Mouse (Mus musculus): ENCODE measurements around the gene Kcnrg. TPM values are rescaled to one million over a fixed set of nuclear protein-coding genes. Genes with fewer than 3 reads are reported as not detected.

The Kcnrg gene
- polyA plus RNA-seq (2014; fragmentation: Illumina TruSeq; extraction: RNeasy Lipid Tissue Mini Kit (QIAGEN cat#74804); ENCODE audit: insufficient read depth, low read depth, low replicate concordance) = 5.0 TPM

GRCm38 (mm10) chr14:61607157-61607556, at the start of gene Kcnrg:
Gene Kcnrg (plus strand): TSS chr14:61607457.

GRCm38 (mm10) chr14:61597968-61598367, 9.3 kb upstream of the Kcnrg start, which contains the start of gene Trim13:
Gene Trim13 (plus strand): TSS chr14:61598247.

Other genes starting within 250 kb of the Kcnrg start
- 3.0 TPM for gene Ebpl, start 247.0 kb upstream of the Kcnrg start, polyA plus RNA-seq (2014; fragmentation: Illumina TruSeq; extraction: RNeasy Lipid Tissue Mini Kit (QIAGEN cat#74804); ENCODE audit: insufficient read depth, low read depth, low replicate concordance)
- 11.0 TPM for gene Kpna3, start 167.6 kb upstream of the Kcnrg start, polyA plus RNA-seq (2014; fragmentation: Illumina TruSeq; extraction: RNeasy Lipid Tissue Mini Kit (QIAGEN cat#74804); ENCODE audit: insufficient read depth, low read depth, low replicate concordance)
- 24.1 TPM for gene Spryd7, start 50.6 kb upstream of the Kcnrg start, polyA plus RNA-seq (2014; fragmentation: Illumina TruSeq; extraction: RNeasy Lipid Tissue Mini Kit (QIAGEN cat#74804); ENCODE audit: insufficient read depth, low read depth, low replicate concordance)
- gene Trim13, start 9.2 kb upstream of the Kcnrg start, polyA plus RNA-seq (2014; fragmentation: Illumina TruSeq; extraction: RNeasy Lipid Tissue Mini Kit (QIAGEN cat#74804); ENCODE audit: insufficient read depth, low read depth, low replicate concordance) = 7.8 TPM